In genomic region chr14:61743855-61744408, GRCm38 (mm10) we compare ENCODE assay signal across 13 mouse cellular contexts.
DNase-seq lines count a peak whose midpoint lies in the region; ATAC-seq lines count a peak whose summit lies in the region.
"Had no signal": no experiment of that assay in that cellular context is flagged by ENCODE, and none has a peak within 500 bp of the region (broad histone marks: within the 10 kb centered on the region; RNA-seq: fewer than 3 reads in every experiment).

No protein-coding gene starts in this region.

- no peaks in the 10 kb centered on the region for H3K9me3 ChIP-seq in embryonic facial prominence, embryonic 11.5 days (replicated peaks; ENCODE audit: control insufficient read depth, low read length)
- no peaks in the 10 kb centered on the region; the same call in 1 of the 2 replicates for H3K9me3 ChIP-seq in embryonic facial prominence, embryonic 10.5 days
- no peaks in the 10 kb centered on the region for H3K9me3 ChIP-seq in hindbrain, embryonic 12.5 days (replicated peaks)
- H3K9me3 ChIP-seq: embryonic facial prominence, embryonic 12.5 days; kidney, embryonic 15.5 days had no signal

- peak; percentile 28 for DNase-seq in embryonic facial prominence, embryonic 11.5 days (ENCODE audit: low spot score)
- DNase-seq in embryonic facial prominence, embryonic 10.5 days (ENCODE audit: low spot score) = no peak
- peak; percentile 19 for DNase-seq in lung, postnatal 36 days
- DNase-seq in lung, postnatal 14 days = no peak
- DNase-seq in yolk sac, embryonic 10.5 days (ENCODE audit: low spot score) = no peak
- DNase-seq in gastrocnemius, postnatal 4 days (ENCODE audit: low spot score in 2 of 2) = no peak
- DNase-seq: lung, adult 2 months; thymus, postnatal 36 days had no signal

- H3K4me1 ChIP-seq in embryonic facial prominence, embryonic 11.5 days (ENCODE audit: control insufficient read depth, insufficient read depth, low read length) = no peaks in the 10 kb centered on the region; the same call in 1 of the 2 replicates
- no peaks in the 10 kb centered on the region for H3K4me1 ChIP-seq in embryonic facial prominence, embryonic 10.5 days
- no peaks in the 10 kb centered on the region; the same call in 1 of the 2 replicates for H3K4me1 ChIP-seq in hindbrain, embryonic 12.5 days
- H3K4me1 ChIP-seq: embryonic facial prominence, embryonic 12.5 days had no signal

- H3K36me3 ChIP-seq in embryonic facial prominence, embryonic 11.5 days (replicated peaks; ENCODE audit: control insufficient read depth, insufficient read depth, low read depth, low read length) = no peaks in the 10 kb centered on the region
- H3K36me3 ChIP-seq in embryonic facial prominence, embryonic 10.5 days (replicated peaks) = no peaks in the 10 kb centered on the region
- H3K36me3 ChIP-seq in hindbrain, embryonic 12.5 days = no peaks in the 10 kb centered on the region
- H3K36me3 ChIP-seq: embryonic facial prominence, embryonic 12.5 days; kidney, embryonic 15.5 days had no signal

- WGBS in embryonic facial prominence, embryonic 11.5 days = 49% methylated on average over 4 of the region's 4 CpGs
- 46% methylated on average over 4 of the region's 4 CpGs for WGBS in embryonic facial prominence, embryonic 10.5 days
- 41% methylated on average over 4 of the region's 4 CpGs for WGBS in hindbrain, embryonic 12.5 days

- no peaks in the 10 kb centered on the region for H3K27me3 ChIP-seq in embryonic facial prominence, embryonic 11.5 days (ENCODE audit: control insufficient read depth, insufficient read depth, low read length)
- H3K27me3 ChIP-seq in embryonic facial prominence, embryonic 10.5 days (replicated peaks; ENCODE audit: low read depth, poor library complexity, severe bottlenecking) = no peaks in the 10 kb centered on the region
- H3K27me3 ChIP-seq in hindbrain, embryonic 12.5 days = no peaks in the 10 kb centered on the region
- H3K27me3 ChIP-seq: embryonic facial prominence, embryonic 12.5 days; kidney, embryonic 15.5 days had no signal

- H3K27ac ChIP-seq in embryonic facial prominence, embryonic 11.5 days (replicated peaks; ENCODE audit: low read depth, low read length) = no peak overlapping the region
- H3K27ac ChIP-seq in embryonic facial prominence, embryonic 10.5 days (replicated peaks) = no peak overlapping the region
- H3K27ac ChIP-seq in hindbrain, embryonic 12.5 days = no peak overlapping the region
- H3K27ac ChIP-seq: embryonic facial prominence, embryonic 12.5 days; kidney, embryonic 15.5 days had no signal

- no peak overlapping the region for H3K9ac ChIP-seq in embryonic facial prominence, embryonic 11.5 days (replicated peaks; ENCODE audit: low read length)
- H3K9ac ChIP-seq in hindbrain, embryonic 12.5 days = no peak overlapping the region
- H3K9ac ChIP-seq: embryonic facial prominence, embryonic 12.5 days; kidney, embryonic 15.5 days had no signal

- H3K4me3 ChIP-seq in embryonic facial prominence, embryonic 11.5 days (ENCODE audit: low read depth, low read length) = no peak overlapping the region
- H3K4me3 ChIP-seq in embryonic facial prominence, embryonic 10.5 days = no peak overlapping the region
- no peak overlapping the region for H3K4me3 ChIP-seq in hindbrain, embryonic 12.5 days
- H3K4me3 ChIP-seq: embryonic facial prominence, embryonic 12.5 days; kidney, embryonic 15.5 days had no signal

- ATAC-seq in embryonic facial prominence, embryonic 11.5 days (replicated peaks; ENCODE audit: insufficient number of reproducible peaks, low FRiP score, low TSS enrichment, low read depth) = no peak
- peak; percentile 74 for ATAC-seq in granulocyte monocyte progenitor cell, adult 5-6 weeks (replicated peaks; ENCODE audit: poor library complexity, severe bottlenecking)
- ATAC-seq in hindbrain, embryonic 12.5 days (ENCODE audit: low FRiP score) = no peak
- ATAC-seq: activated CD4-positive, CD25-positive, alpha-beta regulatory T cell, adult 4 months had no signal

- H3K4me2 ChIP-seq in embryonic facial prominence, embryonic 11.5 days (ENCODE audit: low read depth, low read length) = no peak overlapping the region
- H3K4me2 ChIP-seq in hindbrain, embryonic 12.5 days (replicated peaks) = no peak overlapping the region
- H3K4me2 ChIP-seq: embryonic facial prominence, embryonic 12.5 days; kidney, embryonic 15.5 days had no signal

Comparison
In these comparisons a context has a peak if more than half of its experiments do, and no peak if none do; other contexts are left out.
1. DNase-seq: peak in embryonic facial prominence, embryonic 11.5 days (single experiment) and lung, postnatal 36 days (single experiment); none in embryonic facial prominence, embryonic 10.5 days (single experiment), lung, postnatal 14 days (single experiment), yolk sac, embryonic 10.5 days (single experiment) and gastrocnemius, postnatal 4 days (0 of 2).